Mouse (Mus musculus) heart, embryonic 16.5 days (tissue): ENCODE measurements around the gene Slc17a4. TPM values are rescaled to one million over a fixed set of nuclear protein-coding genes. Genes with fewer than 3 reads are reported as not detected.
A peak's percentile ranks its signal among the peaks of the same experiment; 100 is the strongest.

ENCODE experiments used
- ATAC-seq: fragments of 200-750 bp; cut with Nextera tagmentation; replicated peaks from 2 replicates; pipeline ENCODE4 v1.8.0; 2017; ENCODE audit warnings: moderate number of reproducible peaks; ENCODE audit not compliant: insufficient read depth, low FRiP score; ENCODE audit errors: extremely low read depth
- H3K27ac ChIP-seq: fragments of 300-500 bp; sonication (generic); 2 replicates; pipeline ENCODE4 v1.5.1; 2014; ENCODE audit warnings: mild to moderate bottlenecking, low read length, control low read depth, moderate library complexity
- H3K27me3 ChIP-seq: fragments of 300-500 bp; sonication (generic); 2 replicates; pipeline ENCODE4 v1.6.1; 2014; ENCODE audit warnings: low read length, mixed read lengths; ENCODE audit not compliant: control insufficient read depth, insufficient read depth
- H3K36me3 ChIP-seq: fragments of 300-500 bp; sonication (generic); 2 replicates; pipeline ENCODE4 v1.6.1; 2014; ENCODE audit not compliant: control insufficient read depth, insufficient read depth
- H3K4me1 ChIP-seq: fragments of 300-500 bp; sonication (generic); 2 replicates; pipeline ENCODE4 v1.6.1; 2014; ENCODE audit warnings: low read length, mixed read lengths; ENCODE audit not compliant: control insufficient read depth, insufficient read depth
- H3K4me2 ChIP-seq: fragments of 300-500 bp; sonication (generic); 2 replicates; pipeline ENCODE4 v1.6.1; 2014; ENCODE audit warnings: low read depth, mild to moderate bottlenecking, control low read depth, low read length
- H3K4me3 ChIP-seq: fragments of 300-500 bp; sonication (generic); 2 replicates; pipeline ENCODE4 v1.5.1; 2014; ENCODE audit warnings: mild to moderate bottlenecking, control low read depth, low read length
- H3K9ac ChIP-seq: fragments of 300-500 bp; sonication (generic); 2 replicates; pipeline ENCODE4 v1.6.1; 2014; ENCODE audit warnings: low read length, control low read depth
- H3K9me3 ChIP-seq: fragments of 300-500 bp; sonication (generic); replicated peaks from 2 replicates; pipeline ENCODE4 v1.6.1; 2016; ENCODE audit warnings: low read length; ENCODE audit not compliant: control insufficient read depth
- WGBS: fragments of 180-500 bp; shearing (Covaris S2); extraction: QIAGEN DNeasy Blood & Tissue Kit; methylation state at CpG from one replicate; pipeline ENCODE4 v1.1.7; 2014; 5-methylcytosine and 5-hydroxymethylcytosine counted together
- polyA plus RNA-seq: library from polyadenylated mRNA; unstranded; fragments of >200 nt; fragmentation: Nextera tagmentation; extraction: Ambion mirVana; gene quantifications from 2 replicates; pipeline ENCODE4 v1.2.1, GENCODE M21; 2015

The Slc17a4 gene
- polyA plus RNA-seq, 1 experiment from 2014 or later, result 0.09 TPM

DNA sequence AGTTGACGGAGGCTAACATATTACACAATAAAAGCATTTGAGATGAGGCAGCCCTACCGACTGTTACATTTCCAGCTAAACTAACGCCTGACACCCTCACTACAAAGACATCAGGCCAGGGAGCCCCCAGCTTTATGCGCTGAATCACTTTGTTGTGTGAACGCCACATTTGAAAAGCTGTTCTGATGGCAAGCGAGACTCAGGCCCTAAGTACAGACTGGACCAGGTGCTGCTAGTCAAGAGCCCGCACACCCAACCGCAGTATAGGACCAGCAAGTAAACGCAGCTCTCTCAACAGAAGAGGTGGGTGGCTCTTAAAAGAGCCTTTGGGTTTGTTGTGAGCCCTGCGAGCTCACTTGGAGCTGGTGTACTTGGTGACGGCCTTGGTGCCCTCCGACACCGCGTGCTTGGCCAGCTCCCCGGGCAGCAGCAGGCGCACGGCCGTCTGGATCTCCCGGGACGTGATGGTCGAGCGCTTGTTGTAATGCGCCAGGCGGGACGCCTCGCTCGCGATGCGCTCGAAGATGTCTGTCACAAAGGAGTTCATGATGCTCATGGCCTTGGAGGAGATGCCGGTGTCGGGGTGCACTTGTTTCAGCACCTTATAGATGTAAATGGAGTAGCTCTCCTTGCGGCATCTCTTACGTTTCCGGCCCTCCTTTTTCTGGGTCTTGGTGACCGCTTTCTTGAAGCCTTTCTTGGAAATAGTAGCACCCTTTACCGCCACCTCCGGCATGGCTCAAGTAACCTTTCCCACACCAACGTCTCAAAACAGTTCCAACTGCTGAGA lies 18.8 kb upstream of the Slc17a4 start, which contains the start of gene Hist1h2ba:
Gene Hist1h2ba (minus strand): TSS at position 736 of the 790 bp plus-strand sequence.
- Histone ChIP-seq H3K9me3 (no peaks in the 10 kb centered on the region), H3K4me1 (no peaks in the 10 kb centered on the region), H3K27me3 (no peaks in the 10 kb centered on the region), H3K36me3 (no peaks in the 10 kb centered on the region), H3K4me3 (no peak within 1 kb of the TSS), H3K27ac (no peak within 1 kb of the TSS), H3K9ac (no peak within 1 kb of the TSS), H3K4me2 (no peak within 1 kb of the TSS)
- WGBS, result 91% methylated on average over 31 of the region's 39 CpGs
- no peak for ATAC-seq

DNA sequence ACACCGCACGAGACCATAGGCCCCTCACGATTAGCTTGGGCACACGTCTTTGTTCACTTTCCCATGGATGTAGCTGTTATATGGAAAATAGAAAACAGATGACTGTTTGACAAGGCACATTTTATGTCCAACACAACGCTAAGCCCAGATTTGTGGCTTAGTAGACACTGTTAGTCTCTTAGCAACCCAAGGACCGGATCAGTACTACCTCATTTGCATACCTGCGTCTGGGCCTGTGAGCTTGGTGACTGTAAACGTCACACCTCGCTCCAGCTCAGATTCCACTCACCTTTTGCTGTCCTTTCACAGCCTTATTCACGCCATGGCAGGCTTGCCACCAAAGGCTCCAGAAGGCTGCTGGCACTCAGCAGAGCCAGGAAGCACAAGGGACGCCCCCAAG lies 16.1 kb upstream of the Slc17a4 start:
- H3K9ac ChIP-seq, result no peak overlapping the region
- ATAC-seq, result no peak
- no peaks in the 10 kb centered on the region for H3K36me3 ChIP-seq
- 70% methylated on average over 11 of the region's 11 CpGs for WGBS
- H3K4me1 ChIP-seq, result 0 out of 2 replicates have a peak, but pooled peaks cover 2% of the 10 kb centered on the region
- no peak overlapping the region for H3K4me3 ChIP-seq
- no peaks in the 10 kb centered on the region for H3K9me3 ChIP-seq
- no peak overlapping the region for H3K27ac ChIP-seq
- H3K4me2 ChIP-seq, result no peak overlapping the region
- no peaks in the 10 kb centered on the region for H3K27me3 ChIP-seq

DNA sequence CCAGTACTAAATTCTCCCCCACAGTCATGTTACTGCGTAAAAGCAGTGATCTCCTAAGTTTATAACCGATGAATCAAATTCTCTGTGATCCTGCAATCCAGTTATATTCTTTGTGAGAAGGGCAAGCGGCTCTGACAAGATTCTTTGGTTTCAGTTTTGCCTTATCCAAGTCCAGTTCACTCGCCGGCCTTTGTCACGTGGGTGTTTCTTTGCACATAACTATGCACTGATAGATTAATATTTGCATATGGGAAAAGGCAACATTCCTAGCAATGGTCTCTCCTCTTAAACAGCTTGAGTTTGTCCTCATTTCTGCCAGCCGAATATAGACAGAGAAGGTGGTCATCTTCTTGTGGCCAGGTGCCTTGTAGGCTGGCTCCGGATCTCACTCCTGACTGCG lies 15.7 kb upstream of the Slc17a4 start:
- WGBS, result 81% methylated on average over 9 of the region's 9 CpGs

DNA sequence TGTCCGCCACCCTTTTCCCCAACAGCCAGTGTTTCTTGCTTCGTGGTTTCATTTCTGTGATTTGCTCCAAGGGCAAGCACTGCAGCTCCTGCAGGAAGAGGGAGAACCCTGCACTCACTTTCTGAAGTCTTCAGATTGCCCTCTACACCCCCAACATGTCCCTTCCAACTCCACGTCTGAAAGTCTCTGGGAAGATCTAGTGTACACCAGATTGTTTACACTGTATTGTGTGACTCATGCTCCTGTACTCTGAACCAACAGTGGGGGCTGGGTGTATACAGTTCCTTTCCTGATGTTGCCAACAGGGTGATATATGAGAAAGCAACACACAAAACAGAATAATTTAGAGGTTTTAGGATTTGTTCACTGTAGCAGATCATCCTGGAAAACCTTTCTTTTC lies 13.8 kb upstream of the Slc17a4 start:
- Histone ChIP-seq H3K9me3 (no peaks in the 10 kb centered on the region), H3K27ac (no peak overlapping the region), H3K36me3 (no peaks in the 10 kb centered on the region), H3K4me2 (peak overlapping the region; percentile 26; the same call in 1 of the 2 replicates), H3K4me3 (no peak overlapping the region), H3K4me1 (0 out of 2 replicates have a peak, but pooled peaks cover 2% of the 10 kb centered on the region), H3K9ac (no peak overlapping the region), H3K27me3 (no peaks in the 10 kb centered on the region)
- ATAC-seq, result no peak
- WGBS, result 39% methylated on average over 3 of the region's 3 CpGs

More for the DNA sequence above, 15.7 kb upstream of the Slc17a4 start:
- Histone ChIP-seq H3K27ac (no peak overlapping the region), H3K9me3 (no peaks in the 10 kb centered on the region), H3K4me1 (0 out of 2 replicates have a peak, but pooled peaks cover 2% of the 10 kb centered on the region), H3K4me3 (no peak overlapping the region), H3K27me3 (no peaks in the 10 kb centered on the region), H3K36me3 (no peaks in the 10 kb centered on the region), H3K4me2 (no peak overlapping the region), H3K9ac (no peak overlapping the region)
- no peak for ATAC-seq

DNA sequence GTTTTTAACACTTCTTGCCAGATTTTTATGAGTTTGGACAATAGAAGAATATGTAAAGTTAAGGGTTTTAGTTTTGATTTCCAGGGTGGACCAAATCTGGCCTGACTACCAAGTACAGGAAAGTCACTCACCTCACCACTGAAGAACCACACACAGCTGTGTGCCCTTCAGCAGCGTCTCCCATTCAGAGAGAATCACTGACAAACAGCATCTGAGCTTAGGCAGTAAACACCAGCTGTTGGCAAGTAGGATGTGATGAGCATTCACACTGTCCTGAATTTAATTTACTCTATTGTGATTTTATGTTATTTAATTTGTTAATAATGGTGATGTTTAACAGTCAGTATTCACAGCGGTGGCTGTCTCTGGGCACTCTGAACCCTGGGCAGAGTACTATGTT lies 11.0 kb upstream of the Slc17a4 start:
- Histone ChIP-seq H3K9ac (no peak overlapping the region), H3K9me3 (no peaks in the 10 kb centered on the region), H3K4me1 (0 out of 2 replicates have a peak, but pooled peaks cover 2% of the 10 kb centered on the region), H3K27ac (no peak overlapping the region), H3K27me3 (no peaks in the 10 kb centered on the region), H3K4me3 (no peak overlapping the region), H3K36me3 (no peaks in the 10 kb centered on the region), H3K4me2 (no peak overlapping the region)
- 66% methylated on average over 2 of the region's 2 CpGs for WGBS
- ATAC-seq, result no peak

DNA sequence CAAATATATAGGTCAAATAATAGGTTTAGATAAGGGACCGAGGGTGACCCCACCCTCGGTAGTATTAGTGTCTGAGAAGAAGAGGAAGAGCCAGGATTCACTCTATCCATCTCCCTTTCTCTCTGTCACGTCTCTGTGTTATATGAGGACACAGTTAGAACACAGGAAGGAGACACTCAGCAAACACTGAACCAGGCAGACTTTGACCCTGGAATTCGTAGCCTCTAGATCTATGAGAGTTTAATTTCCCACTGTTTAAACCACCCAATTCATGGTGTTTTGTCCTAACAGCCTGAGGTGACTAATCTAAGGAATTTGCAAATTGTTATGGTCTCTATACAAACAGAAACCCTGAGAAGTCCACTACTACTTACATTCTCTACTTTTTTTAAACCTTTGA lies 2.9 kb upstream of the Slc17a4 start:
- Histone ChIP-seq H3K9me3 (no peaks in the 10 kb centered on the region), H3K9ac (no peak overlapping the region), H3K36me3 (no peaks in the 10 kb centered on the region), H3K4me2 (no peak overlapping the region), H3K4me1 (peaks cover 30% of the 10 kb centered on the region), H3K27ac (no peak overlapping the region), H3K4me3 (no peak overlapping the region), H3K27me3 (no peaks in the 10 kb centered on the region)
- WGBS, result 67% methylated on average over 4 of the region's 4 CpGs
- ATAC-seq, result no peak

DNA sequence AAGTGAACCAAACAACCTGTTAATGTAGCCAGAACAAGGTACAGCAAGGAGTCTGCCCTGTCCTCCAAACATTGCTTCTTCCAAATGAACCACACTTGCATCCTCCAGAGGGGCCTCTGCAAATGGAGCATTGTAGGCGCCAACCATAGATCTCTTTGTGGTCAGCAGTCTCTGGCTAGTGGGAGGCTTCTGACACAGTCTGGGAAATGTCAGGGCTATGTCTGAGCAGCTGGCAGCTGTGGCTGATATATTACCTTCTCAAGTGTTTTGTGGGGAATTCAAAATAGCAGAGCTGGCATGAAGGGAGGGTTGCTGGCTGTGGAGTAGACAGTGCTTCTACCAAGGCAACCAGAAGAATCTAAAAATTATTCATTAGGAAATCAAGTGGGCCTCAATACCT lies 1.3 kb upstream of the Slc17a4 start:
- ATAC-seq, result 0 out of 2 replicates have a peak, but pooled peaks have one; percentile 41
- Histone ChIP-seq H3K27ac (no peak overlapping the region; the same call in 1 of the 2 replicates), H3K4me2 (no peak overlapping the region)

DNA sequence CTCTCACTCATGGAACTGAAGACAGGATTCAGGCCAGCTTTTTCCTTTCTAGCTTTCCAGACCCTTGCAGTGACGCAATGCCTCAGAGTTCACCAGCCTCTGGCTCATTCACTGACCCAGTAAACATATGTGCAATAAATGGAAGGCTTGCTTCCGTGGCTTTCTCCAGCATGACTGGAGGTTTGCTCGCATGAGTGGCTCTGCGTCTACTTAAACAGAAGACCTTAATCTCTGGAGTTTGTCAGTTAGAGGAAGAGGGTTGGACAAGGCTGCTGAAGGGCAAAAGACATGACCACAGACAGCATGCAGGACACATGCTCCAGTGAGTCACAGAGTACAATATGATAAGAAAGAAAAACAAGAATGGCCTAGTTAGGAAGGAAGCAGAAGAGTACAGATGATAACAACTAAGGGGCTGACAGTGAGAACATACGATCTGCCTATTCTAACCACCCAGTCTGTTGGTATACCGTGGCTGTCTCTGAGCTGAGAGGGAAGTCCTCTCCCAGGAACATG lies 960 bp downstream of the Slc17a4 start:
- peak overlapping the region; percentile 67 for H3K27ac ChIP-seq
- peak; percentile 83 for ATAC-seq
- 14% methylated on average over 6 of the region's 6 CpGs for WGBS
- no peak overlapping the region for H3K4me2 ChIP-seq
- no peaks in the 10 kb centered on the region for H3K27me3 ChIP-seq
- peaks cover 30% of the 10 kb centered on the region for H3K4me1 ChIP-seq
- no peaks in the 10 kb centered on the region for H3K36me3 ChIP-seq
- H3K9me3 ChIP-seq, result no peaks in the 10 kb centered on the region
- H3K4me3 ChIP-seq, result no peak overlapping the region
- no peak overlapping the region for H3K9ac ChIP-seq

More for the DNA sequence above, 1.3 kb upstream of the Slc17a4 start:
- Histone ChIP-seq H3K9ac (no peak overlapping the region), H3K4me1 (peaks cover 30% of the 10 kb centered on the region), H3K4me3 (no peak overlapping the region), H3K36me3 (no peaks in the 10 kb centered on the region), H3K27me3 (no peaks in the 10 kb centered on the region), H3K9me3 (no peaks in the 10 kb centered on the region)
- 39% methylated on average over 1 of the region's 1 CpGs for WGBS

DNA sequence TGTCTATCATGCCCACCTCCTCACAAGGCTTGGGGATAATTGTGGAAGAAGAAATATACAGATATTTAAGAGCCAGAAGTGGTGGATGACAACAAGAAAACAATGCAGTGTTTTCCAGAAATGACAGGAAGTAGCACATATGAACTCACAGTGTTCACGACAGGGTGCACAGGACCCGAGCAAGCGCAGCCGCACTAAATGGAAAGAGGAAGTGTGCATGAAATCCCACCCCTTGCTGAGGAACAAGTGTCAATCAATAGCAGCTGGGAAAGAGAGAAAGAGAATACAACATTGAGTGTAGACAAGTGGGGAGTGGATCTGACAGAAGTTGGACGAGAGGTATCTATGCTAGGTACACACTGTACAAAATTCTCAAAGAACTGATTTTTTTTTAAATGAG lies 3.5 kb downstream of the Slc17a4 start:
- ATAC-seq, result no peak
- peaks cover 26% of the 10 kb centered on the region for H3K4me1 ChIP-seq
- no peak overlapping the region for H3K9ac ChIP-seq

More for the DNA sequence above, 3.5 kb downstream of the Slc17a4 start:
- Histone ChIP-seq H3K4me3 (no peak overlapping the region), H3K27ac (no peak overlapping the region), H3K4me2 (no peak overlapping the region), H3K9me3 (no peaks in the 10 kb centered on the region), H3K36me3 (no peaks in the 10 kb centered on the region), H3K27me3 (no peaks in the 10 kb centered on the region)
- WGBS, result 76% methylated on average over 5 of the region's 5 CpGs
